In the genomic region with DNA sequence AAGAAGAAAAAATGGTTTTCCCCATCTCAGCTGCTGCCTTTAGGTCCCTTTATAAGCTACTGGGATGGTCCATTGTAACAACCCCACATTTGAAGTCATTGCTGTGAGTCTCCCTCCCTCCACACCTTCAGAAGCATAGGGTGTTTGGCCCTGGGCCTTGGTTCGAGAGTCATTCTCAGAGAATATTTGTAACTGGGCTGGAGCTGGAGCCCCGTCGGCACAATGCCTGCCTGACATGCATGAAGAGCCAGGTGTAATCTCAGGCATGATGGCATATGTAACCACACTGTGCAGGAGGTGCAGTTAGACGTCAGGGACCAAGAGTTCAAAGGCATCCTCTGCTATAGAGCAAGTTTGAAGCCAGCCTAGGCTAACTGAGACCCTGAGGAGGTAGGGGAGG, we compare ENCODE assay signal across 17 mouse cellular contexts.
A peak's percentile ranks its signal among the peaks of the same experiment; 100 is the strongest.
DNase-seq lines count a peak whose midpoint lies in the region; ATAC-seq and TF ChIP-seq lines count a peak whose summit lies in the region.
"Had no signal": no experiment of that assay in that cellular context is flagged by ENCODE, and none has a peak within 500 bp of the region (broad histone marks: within the 10 kb centered on the region; RNA-seq: fewer than 3 reads in every experiment).

No protein-coding gene starts in this region.

- no peak overlapping the region for H3K9ac ChIP-seq in forebrain, embryonic 12.5 days
- H3K9ac ChIP-seq in forebrain, embryonic 13.5 days, result no peak overlapping the region
- no peak overlapping the region for H3K9ac ChIP-seq in embryonic facial prominence, embryonic 13.5 days
- H3K9ac ChIP-seq in liver, embryonic 16.5 days (ENCODE audit: low read depth, low read length), result no peak overlapping the region
- H3K9ac ChIP-seq in hindbrain, embryonic 14.5 days, result no peak overlapping the region
- H3K9ac ChIP-seq in lung, postnatal 0 days (replicated peaks; ENCODE audit: low read depth), result no peak overlapping the region
- H3K9ac ChIP-seq: forebrain, embryonic 15.5 days; heart, embryonic 12.5 days; hindbrain, embryonic 15.5 days; intestine, embryonic 15.5 days; midbrain, embryonic 15.5 days had no signal

- peak overlapping the region; percentile 8; the same call in 1 of the 2 replicates for H3K27ac ChIP-seq in forebrain, embryonic 12.5 days
- no peak overlapping the region for H3K27ac ChIP-seq in forebrain, embryonic 13.5 days
- H3K27ac ChIP-seq in embryonic facial prominence, embryonic 13.5 days, result peak overlapping the region; percentile 55
- peak overlapping the region; percentile 73 for H3K27ac ChIP-seq in liver, embryonic 16.5 days (ENCODE audit: low read length)
- H3K27ac ChIP-seq in hindbrain, embryonic 14.5 days, result no peak overlapping the region
- H3K27ac ChIP-seq in lung, postnatal 0 days (ENCODE audit: low read length), result no peak overlapping the region
- H3K27ac ChIP-seq: forebrain, embryonic 15.5 days; hindbrain, embryonic 15.5 days; intestine, embryonic 15.5 days; midbrain, embryonic 15.5 days had no signal

- peak; percentile 30 to 31 for DNase-seq in kidney, postnatal 36 days
- no peak for DNase-seq in kidney, adult 18-20 months
- no peak for DNase-seq in hindbrain, embryonic 14.5 days (ENCODE audit: low spot score)
- DNase-seq in lung, postnatal 0 days (ENCODE audit: low spot score), result no peak
- DNase-seq: adrenal gland, postnatal 14 days; heart, postnatal 36 days; lung, adult 2 months had no signal

- H3K36me3 ChIP-seq in forebrain, embryonic 12.5 days (replicated peaks), result no peaks in the 10 kb centered on the region
- H3K36me3 ChIP-seq in forebrain, embryonic 13.5 days (ENCODE audit: poor library complexity, severe bottlenecking), result no peaks in the 10 kb centered on the region
- no peaks in the 10 kb centered on the region for H3K36me3 ChIP-seq in embryonic facial prominence, embryonic 13.5 days
- no peaks in the 10 kb centered on the region for H3K36me3 ChIP-seq in liver, embryonic 16.5 days (ENCODE audit: control insufficient read depth, insufficient read depth)
- no peaks in the 10 kb centered on the region for H3K36me3 ChIP-seq in hindbrain, embryonic 14.5 days (replicated peaks; ENCODE audit: control insufficient read depth, insufficient read depth)
- H3K36me3 ChIP-seq in lung, postnatal 0 days (ENCODE audit: insufficient read depth, low read length), result no peaks in the 10 kb centered on the region
- H3K36me3 ChIP-seq: forebrain, embryonic 15.5 days; G1E; heart, embryonic 12.5 days; hindbrain, embryonic 15.5 days; intestine, embryonic 15.5 days; midbrain, embryonic 15.5 days had no signal

- no peak overlapping the region for H3K4me3 ChIP-seq in forebrain, embryonic 12.5 days (replicated peaks)
- no peak overlapping the region for H3K4me3 ChIP-seq in forebrain, embryonic 13.5 days
- H3K4me3 ChIP-seq in embryonic facial prominence, embryonic 13.5 days, result no peak overlapping the region
- H3K4me3 ChIP-seq in liver, embryonic 16.5 days (ENCODE audit: low read depth, low read length), result no peak overlapping the region
- H3K4me3 ChIP-seq in hindbrain, embryonic 14.5 days (replicated peaks; ENCODE audit: low read length), result no peak overlapping the region
- H3K4me3 ChIP-seq in lung, postnatal 0 days (ENCODE audit: low read depth, low read length), result no peak overlapping the region
- H3K4me3 ChIP-seq: forebrain, embryonic 15.5 days; heart, embryonic 12.5 days; hindbrain, embryonic 15.5 days; intestine, embryonic 15.5 days; midbrain, embryonic 15.5 days had no signal

- no peaks in the 10 kb centered on the region for H3K27me3 ChIP-seq in forebrain, embryonic 12.5 days
- 0 out of 2 replicates have a peak, but pooled peaks cover 3% of the 10 kb centered on the region for H3K27me3 ChIP-seq in forebrain, embryonic 13.5 days
- no peaks in the 10 kb centered on the region for H3K27me3 ChIP-seq in embryonic facial prominence, embryonic 13.5 days
- no peaks in the 10 kb centered on the region for H3K27me3 ChIP-seq in liver, embryonic 16.5 days (ENCODE audit: control insufficient read depth, insufficient read depth, low read depth, low read length)
- no peaks in the 10 kb centered on the region for H3K27me3 ChIP-seq in hindbrain, embryonic 14.5 days (ENCODE audit: control insufficient read depth, insufficient read depth, low read length)
- no peaks in the 10 kb centered on the region for H3K27me3 ChIP-seq in lung, postnatal 0 days (replicated peaks; ENCODE audit: insufficient read depth, low read length)
- H3K27me3 ChIP-seq: forebrain, embryonic 15.5 days; heart, embryonic 12.5 days; hindbrain, embryonic 15.5 days; intestine, embryonic 15.5 days; midbrain, embryonic 15.5 days had no signal

- TF ChIP-seq CTCF in lung, postnatal 0 days (IDR thresholded peaks at IDR 0.05), result no peak

- no peak for TF ChIP-seq EP300 in lung, postnatal 0 days (IDR thresholded peaks at IDR 0.05)

- H3K9me3 ChIP-seq in forebrain, embryonic 12.5 days, result no peaks in the 10 kb centered on the region
- H3K9me3 ChIP-seq in forebrain, embryonic 13.5 days (replicated peaks), result no peaks in the 10 kb centered on the region
- no peaks in the 10 kb centered on the region for H3K9me3 ChIP-seq in embryonic facial prominence, embryonic 13.5 days
- no peaks in the 10 kb centered on the region for H3K9me3 ChIP-seq in liver, embryonic 16.5 days (replicated peaks; ENCODE audit: control insufficient read depth, low read length)
- no peaks in the 10 kb centered on the region for H3K9me3 ChIP-seq in hindbrain, embryonic 14.5 days (ENCODE audit: control insufficient read depth, low read length)
- no peaks in the 10 kb centered on the region for H3K9me3 ChIP-seq in lung, postnatal 0 days (ENCODE audit: low read length)
- H3K9me3 ChIP-seq: forebrain, embryonic 15.5 days; G1E; heart, embryonic 12.5 days; hindbrain, embryonic 15.5 days; intestine, embryonic 15.5 days; midbrain, embryonic 15.5 days had no signal

- ATAC-seq in forebrain, embryonic 12.5 days (ENCODE audit: low FRiP score), result no peak
- ATAC-seq in forebrain, embryonic 13.5 days, result no peak
- no peak for ATAC-seq in embryonic facial prominence, embryonic 13.5 days (ENCODE audit: insufficient number of reproducible peaks, insufficient read depth, low FRiP score, low TSS enrichment, low read depth)
- no peak for ATAC-seq in liver, embryonic 16.5 days (ENCODE audit: low read depth)
- ATAC-seq in hindbrain, embryonic 14.5 days (ENCODE audit: low FRiP score), result no peak
- no peak for ATAC-seq in lung, postnatal 0 days
- ATAC-seq: forebrain, embryonic 15.5 days; intestine, embryonic 15.5 days; midbrain, embryonic 15.5 days had no signal

- 77% methylated on average over 4 of the region's 4 CpGs for WGBS in forebrain, embryonic 12.5 days
- 71% methylated on average over 4 of the region's 4 CpGs for WGBS in forebrain, embryonic 13.5 days
- WGBS in embryonic facial prominence, embryonic 13.5 days, result 70% methylated on average over 4 of the region's 4 CpGs
- 52% methylated on average over 4 of the region's 4 CpGs for WGBS in liver, embryonic 16.5 days (ENCODE audit: insufficient replicate concordance)
- WGBS in hindbrain, embryonic 14.5 days, result 83% methylated on average over 4 of the region's 4 CpGs
- WGBS in lung, postnatal 0 days, result 68% methylated on average over 4 of the region's 4 CpGs

- H3K4me2 ChIP-seq in forebrain, embryonic 12.5 days, result no peak overlapping the region
- H3K4me2 ChIP-seq in forebrain, embryonic 13.5 days, result no peak overlapping the region
- no peak overlapping the region for H3K4me2 ChIP-seq in embryonic facial prominence, embryonic 13.5 days
- no peak overlapping the region for H3K4me2 ChIP-seq in liver, embryonic 16.5 days (ENCODE audit: low read depth, low read length)
- H3K4me2 ChIP-seq in hindbrain, embryonic 14.5 days (replicated peaks), result no peak overlapping the region
- no peak overlapping the region for H3K4me2 ChIP-seq in lung, postnatal 0 days (replicated peaks; ENCODE audit: low read depth, low read length)
- H3K4me2 ChIP-seq: forebrain, embryonic 15.5 days; heart, embryonic 12.5 days; hindbrain, embryonic 15.5 days; intestine, embryonic 15.5 days; midbrain, embryonic 15.5 days had no signal

- H3K4me1 ChIP-seq in forebrain, embryonic 12.5 days, result peaks cover 7% of the 10 kb centered on the region
- H3K4me1 ChIP-seq in forebrain, embryonic 13.5 days, result peaks cover 9% of the 10 kb centered on the region
- peaks cover 65% of the 10 kb centered on the region for H3K4me1 ChIP-seq in embryonic facial prominence, embryonic 13.5 days
- H3K4me1 ChIP-seq in liver, embryonic 16.5 days (ENCODE audit: control insufficient read depth, low read depth, low read length), result peaks cover 10% of the 10 kb centered on the region
- H3K4me1 ChIP-seq in hindbrain, embryonic 14.5 days (replicated peaks; ENCODE audit: control insufficient read depth, insufficient read depth, low read length), result no peaks in the 10 kb centered on the region
- H3K4me1 ChIP-seq in lung, postnatal 0 days (ENCODE audit: insufficient read depth, low read depth, low read length), result peaks cover 6% of the 10 kb centered on the region; the same call in 1 of the 2 replicates

Comparison
In these comparisons a context has a peak if more than half of its experiments do, and no peak if none do; other contexts are left out.
1. H3K27ac ChIP-seq: peak in forebrain, embryonic 12.5 days (single experiment), embryonic facial prominence, embryonic 13.5 days (single experiment) and liver, embryonic 16.5 days (single experiment); none in forebrain, embryonic 13.5 days (single experiment), hindbrain, embryonic 14.5 days (single experiment) and lung, postnatal 0 days (single experiment).
2. DNase-seq: peak in kidney, postnatal 36 days (2 of 2); none in kidney, adult 18-20 months (single experiment), hindbrain, embryonic 14.5 days (single experiment) and lung, postnatal 0 days (single experiment).